Mouse (Mus musculus): ENCODE results near the gene Unk.

GRCm38 (mm10) chr11:116050196-116050595 lies 20.1 kb downstream of the Unk start:
- no peak for TF ChIP-seq CTCF (conservative IDR thresholded peaks at IDR 0.05; ENCODE audit: low read length)
- TF ChIP-seq NANOG (IDR thresholded peaks at IDR 0.05; ENCODE audit: borderline replicate concordance, low read length), result no peak

Data from E14TG2a.4 (cell line).